Mouse (Mus musculus): ENCODE measurements around the gene Timm29. TPM values are rescaled to one million over a fixed set of nuclear protein-coding genes. Genes with fewer than 3 reads are reported as not detected.

Timm29 gene
- polyA plus RNA-seq, 1 experiment from 2014 or later: 68.4 TPM

DNA sequence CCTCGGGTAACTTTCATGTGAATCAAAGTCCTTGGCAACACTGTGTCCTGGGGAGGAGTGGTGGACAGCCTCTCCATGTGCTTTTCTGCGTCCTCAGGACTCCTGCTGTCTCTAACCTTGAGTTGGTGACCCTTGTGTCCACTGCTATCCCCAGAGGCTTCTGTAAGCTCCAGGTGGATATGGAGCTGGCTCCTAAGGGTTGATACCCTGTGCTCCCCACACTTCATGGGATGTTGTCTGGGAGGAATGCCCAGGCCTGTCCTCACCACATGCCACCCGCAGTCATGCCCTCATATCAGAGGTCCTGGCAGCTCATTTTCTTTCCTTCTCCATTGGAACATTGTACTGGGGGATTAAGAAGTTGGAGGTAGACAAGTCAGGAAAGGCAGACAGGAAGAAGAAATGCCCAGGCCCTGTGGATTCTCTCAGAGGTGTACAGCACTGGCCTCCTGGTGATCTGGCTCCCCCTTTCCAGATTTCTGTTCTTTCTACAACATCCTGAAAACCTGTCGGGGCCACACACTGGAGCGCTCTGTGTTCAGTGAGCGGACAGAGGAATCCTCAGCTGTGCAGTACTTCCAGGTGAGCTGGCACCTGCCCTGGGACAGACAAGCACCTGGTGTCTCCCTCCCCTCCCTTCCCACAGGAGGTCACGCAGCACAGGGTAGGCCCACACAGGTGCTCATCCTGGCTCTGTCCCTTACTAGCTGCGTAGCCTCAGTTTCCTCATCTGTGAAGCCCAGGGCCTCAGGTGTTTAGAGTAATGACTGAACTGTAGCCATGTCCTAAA is 18.3 kb upstream of the Timm29 start:
- Histone ChIP-seq H3K4me3 (ENCODE audit: low read depth, low read length) (no peak overlapping the region), H3K9me3 (replicated peaks; ENCODE audit: control insufficient read depth, low read length) (no peaks in the 10 kb centered on the region), H3K27me3 (replicated peaks; ENCODE audit: control insufficient read depth, insufficient read depth, low read length) (no peaks in the 10 kb centered on the region), H3K4me1 (ENCODE audit: control insufficient read depth, insufficient read depth, low read length) (no peaks in the 10 kb centered on the region), H3K27ac (ENCODE audit: low read depth, low read length) (no peak overlapping the region), H3K9ac (ENCODE audit: low read length) (no peak overlapping the region), H3K4me2 (ENCODE audit: low read length) (no peak overlapping the region), H3K36me3 (ENCODE audit: control insufficient read depth, insufficient read depth, low read length) (peaks cover 89% of the 10 kb centered on the region)
- DNase-seq (ENCODE audit: low spot score): no peak
- 91% methylated on average over 8 of the region's 8 CpGs for WGBS
- no peak for ATAC-seq

DNA sequence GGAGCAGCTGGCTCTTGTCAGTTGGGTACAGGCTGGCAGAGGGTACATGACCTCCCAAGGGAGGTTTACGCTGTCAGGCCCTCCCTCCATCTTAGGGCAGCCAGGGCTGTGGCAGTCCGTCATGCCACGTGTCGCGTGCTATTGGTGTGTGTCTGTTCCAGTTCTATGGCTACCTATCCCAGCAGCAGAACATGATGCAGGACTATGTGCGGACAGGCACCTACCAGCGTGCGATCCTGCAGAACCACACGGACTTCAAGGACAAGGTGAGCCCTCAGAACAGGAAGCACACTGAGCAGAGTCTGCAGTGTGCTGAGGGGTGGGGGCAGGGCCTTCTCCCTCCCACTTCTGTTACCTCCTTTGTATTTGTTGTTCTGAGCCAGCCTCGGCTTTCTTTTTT is 17.3 kb upstream of the Timm29 start:
- H3K4me2 ChIP-seq (ENCODE audit: low read length): no peak overlapping the region
- no peak for DNase-seq (ENCODE audit: low spot score)
- H3K4me1 ChIP-seq (ENCODE audit: control insufficient read depth, insufficient read depth, low read length): no peaks in the 10 kb centered on the region
- 95% methylated on average over 10 of the region's 10 CpGs for WGBS
- peaks cover 90% of the 10 kb centered on the region for H3K36me3 ChIP-seq (ENCODE audit: control insufficient read depth, insufficient read depth, low read length)
- no peaks in the 10 kb centered on the region for H3K27me3 ChIP-seq (replicated peaks; ENCODE audit: control insufficient read depth, insufficient read depth, low read length)
- ATAC-seq: no peak
- H3K9ac ChIP-seq (ENCODE audit: low read length): no peak overlapping the region
- no peaks in the 10 kb centered on the region for H3K9me3 ChIP-seq (replicated peaks; ENCODE audit: control insufficient read depth, low read length)
- H3K27ac ChIP-seq (ENCODE audit: low read depth, low read length): no peak overlapping the region
- H3K4me3 ChIP-seq (ENCODE audit: low read depth, low read length): no peak overlapping the region

DNA sequence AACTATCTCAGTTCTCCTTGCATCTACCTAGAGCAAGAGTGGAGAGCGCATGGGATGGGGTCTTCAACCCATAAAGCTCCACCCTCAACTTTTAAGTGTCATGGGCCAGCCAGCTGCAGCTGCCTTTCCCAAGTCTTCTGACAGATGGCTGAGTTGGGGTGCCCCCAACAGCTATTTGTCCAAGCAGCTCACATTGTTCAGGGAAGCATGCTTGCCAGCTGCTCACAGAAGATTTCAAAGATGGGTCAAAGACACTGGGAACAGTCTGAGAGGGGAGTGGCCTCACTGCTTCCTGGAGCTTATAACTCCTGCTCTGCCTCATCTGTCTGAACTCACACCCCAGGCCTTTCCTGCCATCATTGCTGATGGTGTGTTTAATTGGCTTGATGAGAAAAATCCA is 16.2 kb upstream of the Timm29 start:
- ATAC-seq (no peak), DNase-seq (ENCODE audit: low spot score) (no peak)
- Histone ChIP-seq H3K36me3 (ENCODE audit: control insufficient read depth, insufficient read depth, low read length) (peaks cover 89% of the 10 kb centered on the region), H3K27ac (ENCODE audit: low read depth, low read length) (no peak overlapping the region), H3K9me3 (replicated peaks; ENCODE audit: control insufficient read depth, low read length) (no peaks in the 10 kb centered on the region), H3K4me1 (ENCODE audit: control insufficient read depth, insufficient read depth, low read length) (no peaks in the 10 kb centered on the region), H3K27me3 (replicated peaks; ENCODE audit: control insufficient read depth, insufficient read depth, low read length) (no peaks in the 10 kb centered on the region), H3K4me3 (ENCODE audit: low read depth, low read length) (no peak overlapping the region), H3K9ac (ENCODE audit: low read length) (no peak overlapping the region), H3K4me2 (ENCODE audit: low read length) (no peak overlapping the region)
- WGBS: 83% methylated on average over 1 of the region's 1 CpGs

DNA sequence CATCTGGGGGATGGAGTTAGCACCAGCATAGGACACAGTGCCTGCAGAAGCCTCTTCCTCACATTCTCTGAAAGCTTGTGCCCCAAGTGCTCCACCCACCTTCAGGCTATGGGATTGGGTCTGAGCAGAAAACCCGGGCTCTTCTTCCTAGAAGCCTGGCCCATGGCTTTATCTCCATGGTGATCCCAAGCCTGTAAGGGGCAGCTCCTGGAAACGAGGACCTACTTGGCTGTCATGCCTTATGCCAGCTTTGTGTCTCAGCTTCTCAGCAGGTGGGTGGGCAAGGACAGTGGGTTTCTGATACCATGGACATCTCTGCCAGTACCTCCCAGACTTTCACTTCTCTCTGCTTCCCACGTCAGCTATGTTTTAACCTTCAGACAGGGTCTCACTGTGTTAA is 14.3 kb upstream of the Timm29 start:
- ATAC-seq: no peak
- DNase-seq (ENCODE audit: low spot score): no peak
- H3K9me3 ChIP-seq (replicated peaks; ENCODE audit: control insufficient read depth, low read length): no peaks in the 10 kb centered on the region
- no peak overlapping the region for H3K27ac ChIP-seq (ENCODE audit: low read depth, low read length)
- peaks cover 88% of the 10 kb centered on the region for H3K36me3 ChIP-seq (ENCODE audit: control insufficient read depth, insufficient read depth, low read length)
- 74% methylated on average over 3 of the region's 3 CpGs for WGBS
- no peak overlapping the region for H3K4me2 ChIP-seq (ENCODE audit: low read length)
- H3K27me3 ChIP-seq (replicated peaks; ENCODE audit: control insufficient read depth, insufficient read depth, low read length): no peaks in the 10 kb centered on the region
- H3K4me3 ChIP-seq (ENCODE audit: low read depth, low read length): no peak overlapping the region
- H3K9ac ChIP-seq (ENCODE audit: low read length): no peak overlapping the region
- H3K4me1 ChIP-seq (ENCODE audit: control insufficient read depth, insufficient read depth, low read length): no peaks in the 10 kb centered on the region

DNA sequence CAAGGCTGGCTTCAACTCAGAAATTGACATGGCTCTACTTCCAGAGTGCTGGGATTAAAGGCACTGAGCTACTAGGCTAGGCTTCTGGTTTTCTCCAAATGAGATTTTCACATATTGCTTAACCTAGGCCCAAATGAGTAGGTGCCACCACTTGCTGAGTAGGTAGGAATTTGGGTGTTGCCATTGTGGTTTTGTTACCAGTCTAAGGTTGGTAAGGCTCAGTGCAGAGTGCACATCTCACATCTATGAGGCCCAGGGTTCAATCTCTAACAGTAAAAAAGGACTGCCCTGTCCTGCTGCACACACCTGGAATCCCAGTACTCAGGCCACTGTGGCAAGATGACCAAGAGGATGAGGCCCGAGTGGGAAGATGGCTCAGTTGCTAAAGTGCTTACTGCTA is 7.1 kb upstream of the Timm29 start:
- Histone ChIP-seq H3K27ac (ENCODE audit: low read depth, low read length) (no peak overlapping the region), H3K9me3 (replicated peaks; ENCODE audit: control insufficient read depth, low read length) (no peaks in the 10 kb centered on the region), H3K9ac (ENCODE audit: low read length) (no peak overlapping the region), H3K4me3 (ENCODE audit: low read depth, low read length) (no peak overlapping the region), H3K4me2 (ENCODE audit: low read length) (no peak overlapping the region), H3K27me3 (replicated peaks; ENCODE audit: control insufficient read depth, insufficient read depth, low read length) (no peaks in the 10 kb centered on the region), H3K36me3 (ENCODE audit: control insufficient read depth, insufficient read depth, low read length) (peaks cover 92% of the 10 kb centered on the region), H3K4me1 (ENCODE audit: control insufficient read depth, insufficient read depth, low read length) (no peaks in the 10 kb centered on the region)
- WGBS: 92% methylated on average over 1 of the region's 1 CpGs
- DNase-seq (ENCODE audit: low spot score) (no peak), ATAC-seq (no peak)

DNA sequence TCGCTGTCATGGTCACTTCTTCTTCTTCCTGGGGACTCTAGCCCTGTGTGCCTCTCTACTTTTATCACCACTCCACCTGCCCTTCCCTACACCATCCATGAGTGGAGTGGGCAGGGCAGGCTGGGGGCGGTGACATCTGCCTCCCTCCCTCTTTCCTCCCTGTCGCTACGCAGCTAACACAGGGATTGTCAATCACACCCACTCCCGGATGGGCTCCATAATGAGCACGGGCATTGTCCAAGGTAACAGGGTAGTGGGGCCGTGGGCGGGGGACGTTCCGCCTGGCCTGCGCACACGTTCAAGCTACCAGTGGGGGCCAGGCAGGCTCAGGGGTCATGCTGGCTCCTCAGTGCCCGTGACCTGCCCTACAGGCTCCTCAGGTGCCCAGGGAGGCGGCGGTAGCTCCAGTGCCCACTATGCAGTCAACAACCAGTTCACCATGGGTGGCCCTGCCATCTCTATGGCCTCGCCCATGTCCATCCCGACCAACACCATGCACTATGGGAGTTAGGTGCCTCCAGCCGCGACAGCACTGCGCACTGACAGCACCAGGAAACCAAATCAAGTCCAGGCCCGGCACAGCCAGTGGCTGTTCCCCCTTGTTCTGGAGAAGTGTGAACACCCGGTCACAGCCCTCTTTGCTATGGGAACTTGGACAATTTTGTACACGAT is 4.7 kb upstream of the Timm29 start:
- 90% methylated on average over 23 of the region's 23 CpGs for WGBS
- Histone ChIP-seq H3K4me1 (ENCODE audit: control insufficient read depth, insufficient read depth, low read length) (peaks cover 7% of the 10 kb centered on the region), H3K36me3 (ENCODE audit: control insufficient read depth, insufficient read depth, low read length) (peaks cover 74% of the 10 kb centered on the region), H3K27ac (ENCODE audit: low read depth, low read length) (no peak overlapping the region), H3K27me3 (replicated peaks; ENCODE audit: control insufficient read depth, insufficient read depth, low read length) (no peaks in the 10 kb centered on the region), H3K9me3 (replicated peaks; ENCODE audit: control insufficient read depth, low read length) (no peaks in the 10 kb centered on the region), H3K4me3 (ENCODE audit: low read depth, low read length) (no peak overlapping the region), H3K4me2 (ENCODE audit: low read length) (no peak overlapping the region), H3K9ac (ENCODE audit: low read length) (no peak overlapping the region)
- ATAC-seq (no peak), DNase-seq (ENCODE audit: low spot score) (no peak)

DNA sequence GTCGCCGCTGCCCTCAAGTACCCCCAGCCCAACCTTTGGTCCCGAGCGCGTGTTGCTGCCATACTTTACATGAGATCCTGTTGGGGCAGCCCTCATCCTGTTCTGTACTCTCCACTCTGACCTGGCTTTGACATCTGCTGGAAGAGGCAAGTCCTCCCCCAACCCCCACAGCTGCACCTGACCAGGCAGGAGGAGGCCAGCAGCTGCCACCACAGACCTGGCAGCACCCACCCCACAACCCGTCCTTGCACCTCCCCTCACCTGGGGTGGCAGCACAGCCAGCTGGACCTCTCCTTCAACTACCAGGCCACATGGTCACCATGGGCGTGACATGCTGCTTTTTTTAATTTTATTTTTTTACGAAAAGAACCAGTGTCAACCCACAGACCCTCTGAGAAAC is 4.2 kb upstream of the Timm29 start:
- WGBS: 92% methylated on average over 8 of the region's 8 CpGs
- no peak for ATAC-seq
- no peak overlapping the region for H3K4me3 ChIP-seq (ENCODE audit: low read depth, low read length)

DNA sequence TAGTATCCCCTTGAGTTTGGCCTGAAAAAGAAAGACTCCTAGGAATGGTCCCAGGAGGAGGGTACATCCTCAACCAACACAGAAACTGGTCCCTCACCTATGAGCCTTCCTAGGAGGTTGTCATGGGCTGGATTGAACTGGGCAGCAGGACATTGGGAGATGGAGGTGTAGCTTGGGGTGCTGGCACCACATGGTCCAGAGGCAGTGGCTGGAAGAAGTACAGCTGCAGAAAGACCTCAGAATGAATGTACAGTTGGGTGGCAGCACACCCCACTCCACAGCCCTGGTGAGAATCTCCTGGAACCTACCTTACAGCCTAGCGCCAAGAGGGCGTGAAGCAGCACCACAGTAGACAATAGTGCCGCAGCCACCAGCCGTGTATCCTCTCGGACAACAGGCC is 3.0 kb upstream of the Timm29 start:
- Histone ChIP-seq H3K9me3 (replicated peaks; ENCODE audit: control insufficient read depth, low read length) (no peaks in the 10 kb centered on the region), H3K4me2 (ENCODE audit: low read length) (no peak overlapping the region), H3K36me3 (ENCODE audit: control insufficient read depth, insufficient read depth, low read length) (peaks cover 62% of the 10 kb centered on the region), H3K27ac (ENCODE audit: low read depth, low read length) (no peak overlapping the region), H3K27me3 (replicated peaks; ENCODE audit: control insufficient read depth, insufficient read depth, low read length) (no peaks in the 10 kb centered on the region), H3K4me3 (ENCODE audit: low read depth, low read length) (no peak overlapping the region), H3K9ac (ENCODE audit: low read length) (no peak overlapping the region), H3K4me1 (ENCODE audit: control insufficient read depth, insufficient read depth, low read length) (peaks cover 17% of the 10 kb centered on the region)
- WGBS: 78% methylated on average over 5 of the region's 5 CpGs
- no peak for DNase-seq (ENCODE audit: low spot score)
- ATAC-seq: no peak

More for the DNA sequence above, 4.2 kb upstream of the Timm29 start:
- Histone ChIP-seq H3K9ac (ENCODE audit: low read length) (no peak overlapping the region), H3K27ac (ENCODE audit: low read depth, low read length) (no peak overlapping the region), H3K4me1 (ENCODE audit: control insufficient read depth, insufficient read depth, low read length) (peaks cover 7% of the 10 kb centered on the region), H3K27me3 (replicated peaks; ENCODE audit: control insufficient read depth, insufficient read depth, low read length) (no peaks in the 10 kb centered on the region), H3K4me2 (ENCODE audit: low read length) (no peak overlapping the region), H3K36me3 (ENCODE audit: control insufficient read depth, insufficient read depth, low read length) (peaks cover 69% of the 10 kb centered on the region), H3K9me3 (replicated peaks; ENCODE audit: control insufficient read depth, low read length) (no peaks in the 10 kb centered on the region)
- no peak for DNase-seq (ENCODE audit: low spot score)

DNA sequence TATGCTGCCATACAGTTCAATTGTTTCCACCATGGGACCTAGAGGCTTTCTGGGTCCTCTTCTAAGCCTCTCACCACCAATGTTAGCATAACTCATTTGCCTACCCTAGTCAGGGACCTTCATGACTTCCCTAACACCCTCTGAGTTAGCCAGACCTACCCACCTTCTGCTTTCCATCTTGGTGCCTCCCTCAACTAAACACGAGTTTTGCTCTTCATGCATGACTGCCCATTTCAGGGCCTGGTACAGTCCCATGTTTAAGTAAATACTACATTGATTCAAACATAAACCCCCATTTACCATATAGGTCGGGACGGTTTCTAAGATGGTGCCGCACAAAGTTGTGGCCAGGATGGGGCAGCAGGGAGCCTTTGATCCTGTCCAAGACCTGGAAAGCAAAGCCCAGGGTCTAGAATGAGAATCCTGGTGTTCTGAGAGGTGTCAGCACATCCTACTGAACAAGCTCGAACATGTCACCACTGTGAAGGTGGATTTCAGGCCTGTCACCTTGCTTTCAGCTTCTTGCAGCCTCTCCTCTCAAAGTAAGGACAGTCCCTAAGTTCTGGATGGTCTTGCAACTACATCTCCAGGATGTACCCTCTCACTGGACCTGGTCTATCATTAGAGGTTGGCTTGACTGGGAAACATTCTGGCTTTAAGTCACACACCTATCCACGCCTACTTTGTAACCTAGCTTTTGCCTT is 1.2 kb upstream of the Timm29 start:
- Histone ChIP-seq H3K4me3 (ENCODE audit: low read depth, low read length) (no peak overlapping the region), H3K9me3 (replicated peaks; ENCODE audit: control insufficient read depth, low read length) (no peaks in the 10 kb centered on the region), H3K27me3 (replicated peaks; ENCODE audit: control insufficient read depth, insufficient read depth, low read length) (no peaks in the 10 kb centered on the region), H3K4me2 (ENCODE audit: low read length) (peak overlapping the region; percentile 90; the same call in 1 of the 2 replicates), H3K27ac (ENCODE audit: low read depth, low read length) (no peak overlapping the region), H3K36me3 (ENCODE audit: control insufficient read depth, insufficient read depth, low read length) (peaks cover 58% of the 10 kb centered on the region), H3K9ac (ENCODE audit: low read length) (no peak overlapping the region), H3K4me1 (ENCODE audit: control insufficient read depth, insufficient read depth, low read length) (peaks cover 22% of the 10 kb centered on the region)
- WGBS: 83% methylated on average over 6 of the region's 6 CpGs
- ATAC-seq (no peak), DNase-seq (ENCODE audit: low spot score) (no peak)

All from forebrain, embryonic 14.5 days (tissue).